Mouse (Mus musculus) heart, embryonic 15.5 days (tissue): ENCODE results near the gene Gm47841. TPM values are rescaled to one million over a fixed set of nuclear protein-coding genes. Genes with fewer than 3 reads are reported as not detected.

Experiments
- ATAC-seq: fragments of 200-750 bp; cut with Nextera tagmentation; replicated peaks from 2 replicates; pipeline ENCODE4 v1.8.0; 2017; ENCODE audit warnings: low read depth, moderate TSS enrichment; ENCODE audit not compliant: insufficient number of reproducible peaks, insufficient read depth, low FRiP score
- H3K27ac ChIP-seq: fragments of 300-500 bp; sonication (generic); 2 replicates; pipeline ENCODE4 v1.5.1; 2015; ENCODE audit warnings: mild to moderate bottlenecking, inconsistent platforms
- H3K27me3 ChIP-seq: fragments of 300-500 bp; sonication (generic); 2 replicates; pipeline ENCODE4 v1.6.1; 2015; ENCODE audit warnings: inconsistent platforms
- H3K36me3 ChIP-seq: fragments of 300-500 bp; sonication (generic); 2 replicates; pipeline ENCODE4 v1.6.1; 2015; ENCODE audit warnings: mild to moderate bottlenecking, inconsistent platforms
- H3K4me1 ChIP-seq: fragments of 300-500 bp; sonication (generic); replicated peaks from 2 replicates; pipeline ENCODE4 v1.6.1; 2015; ENCODE audit warnings: inconsistent platforms
- H3K4me2 ChIP-seq: fragments of 300-500 bp; sonication (generic); 2 replicates; pipeline ENCODE4 v1.6.1; 2015; ENCODE audit warnings: inconsistent platforms, mild to moderate bottlenecking, moderate library complexity
- H3K4me3 ChIP-seq: fragments of 300-500 bp; sonication (generic); 2 replicates; pipeline ENCODE4 v1.5.1; 2015; ENCODE audit warnings: mild to moderate bottlenecking, inconsistent platforms
- H3K9ac ChIP-seq: fragments of 300-500 bp; sonication (generic); 2 replicates; pipeline ENCODE4 v1.6.1; 2015; ENCODE audit warnings: mild to moderate bottlenecking, inconsistent platforms
- H3K9me3 ChIP-seq: fragments of 300-500 bp; sonication (generic); replicated peaks from 2 replicates; pipeline ENCODE4 v1.6.1; 2016; ENCODE audit warnings: inconsistent platforms
- WGBS: fragments of 180-500 bp; shearing (Covaris S2); methylation state at CpG from one replicate; pipeline ENCODE4 v1.1.7; 2015; ENCODE audit warnings: mixed read lengths; 5-methylcytosine and 5-hydroxymethylcytosine counted together
- polyA plus RNA-seq: library from polyadenylated mRNA; unstranded; fragments of >200 nt; fragmentation: Nextera tagmentation; extraction: Ambion mirVana; gene quantifications from 2 replicates; pipeline ENCODE4 v1.2.1, GENCODE M21; 2015

Gene Gm47841
- polyA plus RNA-seq, 1 experiment from 2014 or later, result not detected

GRCm38 (mm10) chr15:101028960-101029359, 18.2 kb downstream of the Gm47841 start:
- Histone ChIP-seq H3K27me3 (peaks cover 40% of the 10 kb centered on the region), H3K4me1 (no peaks in the 10 kb centered on the region), H3K27ac (no peak overlapping the region), H3K9me3 (no peaks in the 10 kb centered on the region), H3K4me2 (no peak overlapping the region), H3K36me3 (no peaks in the 10 kb centered on the region), H3K4me3 (no peak overlapping the region), H3K9ac (no peak overlapping the region)
- 65% methylated on average over 2 of the region's 2 CpGs for WGBS
- no peak for ATAC-seq

GRCm38 (mm10) chr15:101011352-101011751, 35.8 kb downstream of the Gm47841 start:
- peaks cover 6% of the 10 kb centered on the region for H3K4me1 ChIP-seq
- ATAC-seq, result no peak
- no peaks in the 10 kb centered on the region for H3K9me3 ChIP-seq
- H3K4me2 ChIP-seq, result no peak overlapping the region
- H3K36me3 ChIP-seq, result no peaks in the 10 kb centered on the region
- peaks cover 19% of the 10 kb centered on the region for H3K27me3 ChIP-seq
- no peak overlapping the region for H3K27ac ChIP-seq
- WGBS, result 73% methylated on average over 6 of the region's 6 CpGs
- no peak overlapping the region for H3K9ac ChIP-seq
- no peak overlapping the region for H3K4me3 ChIP-seq

- no peaks in the 10 kb centered on the region for H3K36me3 ChIP-seq
- no peak for ATAC-seq
Measured at GRCm38 (mm10) chr15:101008386-101009010, 38.7 kb downstream of the Gm47841 start.

GRCm38 (mm10) chr15:101007236-101007635, 40.0 kb downstream of the Gm47841 start:
- H3K9ac ChIP-seq, result no peak overlapping the region
- no peaks in the 10 kb centered on the region for H3K9me3 ChIP-seq
- peak overlapping the region; percentile 53; the same call in 1 of the 2 replicates for H3K4me3 ChIP-seq
- 70% methylated on average over 7 of the region's 7 CpGs for WGBS
- no peaks in the 10 kb centered on the region for H3K36me3 ChIP-seq
- H3K4me2 ChIP-seq, result peak overlapping the region; percentile 76
- peaks cover 24% of the 10 kb centered on the region for H3K27me3 ChIP-seq
- ATAC-seq, result no peak
- no peak overlapping the region for H3K27ac ChIP-seq
- H3K4me1 ChIP-seq, result peaks cover 6% of the 10 kb centered on the region

More at GRCm38 (mm10) chr15:101008386-101009010, 38.7 kb downstream of the Gm47841 start:
- Histone ChIP-seq H3K4me3 (no peak overlapping the region), H3K9me3 (no peaks in the 10 kb centered on the region), H3K9ac (no peak overlapping the region), H3K27me3 (peaks cover 24% of the 10 kb centered on the region), H3K27ac (no peak overlapping the region), H3K4me1 (peaks cover 6% of the 10 kb centered on the region), H3K4me2 (no peak overlapping the region)
- 66% methylated on average over 14 of the region's 14 CpGs for WGBS

- Histone ChIP-seq H3K36me3 (no peaks in the 10 kb centered on the region), H3K4me1 (peaks cover 6% of the 10 kb centered on the region), H3K4me3 (peak overlapping the region; percentile 53), H3K27ac (no peak overlapping the region), H3K9ac (peak overlapping the region; percentile 40; the same call in 1 of the 2 replicates), H3K27me3 (peaks cover 24% of the 10 kb centered on the region), H3K4me2 (peak overlapping the region; percentile 76), H3K9me3 (no peaks in the 10 kb centered on the region)
- WGBS, result 14% methylated on average over 14 of the region's 15 CpGs
- ATAC-seq, result peak; percentile 87
Measured at GRCm38 (mm10) chr15:101006251-101007040, 40.8 kb downstream of the Gm47841 start.

GRCm38 (mm10) chr15:101005717-101006116, 41.5 kb downstream of the Gm47841 start:
- H3K4me1 ChIP-seq, result peaks cover 6% of the 10 kb centered on the region
- no peaks in the 10 kb centered on the region for H3K36me3 ChIP-seq
- H3K27ac ChIP-seq, result no peak overlapping the region
- H3K9me3 ChIP-seq, result no peaks in the 10 kb centered on the region
- no peak overlapping the region for H3K4me2 ChIP-seq
- no peak overlapping the region for H3K9ac ChIP-seq
- no peak overlapping the region for H3K4me3 ChIP-seq
- ATAC-seq, result no peak
- H3K27me3 ChIP-seq, result peaks cover 24% of the 10 kb centered on the region
- 83% methylated on average over 8 of the region's 8 CpGs for WGBS

- Histone ChIP-seq H3K27ac (no peak overlapping the region), H3K4me2 (no peak overlapping the region), H3K9ac (no peak overlapping the region), H3K36me3 (no peaks in the 10 kb centered on the region), H3K9me3 (no peaks in the 10 kb centered on the region), H3K4me1 (peaks cover 6% of the 10 kb centered on the region), H3K27me3 (peaks cover 24% of the 10 kb centered on the region), H3K4me3 (no peak overlapping the region)
- no peak for ATAC-seq
- WGBS, result 64% methylated on average over 3 of the region's 3 CpGs
Measured at GRCm38 (mm10) chr15:101004538-101004937, 42.7 kb downstream of the Gm47841 start.

GRCm38 (mm10) chr15:101002466-101002865, 44.7 kb downstream of the Gm47841 start:
- Histone ChIP-seq H3K27ac (no peak overlapping the region), H3K36me3 (no peaks in the 10 kb centered on the region), H3K9me3 (no peaks in the 10 kb centered on the region), H3K4me3 (no peak overlapping the region), H3K9ac (no peak overlapping the region), H3K4me2 (no peak overlapping the region), H3K4me1 (peaks cover 6% of the 10 kb centered on the region), H3K27me3 (peaks cover 21% of the 10 kb centered on the region)
- ATAC-seq, result no peak
- WGBS, result 87% methylated on average over 3 of the region's 3 CpGs

- Histone ChIP-seq H3K4me2 (no peak overlapping the region), H3K9me3 (no peaks in the 10 kb centered on the region), H3K27me3 (peaks cover 16% of the 10 kb centered on the region; the same call in 1 of the 2 replicates), H3K4me3 (no peak overlapping the region), H3K27ac (no peak overlapping the region), H3K4me1 (peaks cover 1% of the 10 kb centered on the region; the same call in 1 of the 2 replicates), H3K9ac (no peak overlapping the region), H3K36me3 (no peaks in the 10 kb centered on the region)
- 84% methylated on average over 1 of the region's 1 CpGs for WGBS
- no peak for ATAC-seq
Measured at GRCm38 (mm10) chr15:101001685-101002084, 45.5 kb downstream of the Gm47841 start.

- no peak overlapping the region for H3K4me3 ChIP-seq
- peaks cover 9% of the 10 kb centered on the region; the same call in 1 of the 2 replicates for H3K27me3 ChIP-seq
- H3K4me1 ChIP-seq, result no peaks in the 10 kb centered on the region
- H3K9me3 ChIP-seq, result no peaks in the 10 kb centered on the region
- no peak for ATAC-seq
- no peak overlapping the region for H3K4me2 ChIP-seq
- WGBS, result 22% methylated on average over 4 of the region's 4 CpGs
- no peak overlapping the region for H3K9ac ChIP-seq
- no peaks in the 10 kb centered on the region for H3K36me3 ChIP-seq
- no peak overlapping the region for H3K27ac ChIP-seq
Measured at GRCm38 (mm10) chr15:100997090-100997489, 50.1 kb downstream of the Gm47841 start.
